Mouse (Mus musculus) limb, embryonic 13.5 days (tissue): ENCODE results near the gene Rps8. TPM values are rescaled to one million over a fixed set of nuclear protein-coding genes. Genes with fewer than 3 reads are reported as not detected.
A peak's percentile ranks its signal among the peaks of the same experiment; 100 is the strongest.

Experiments used
- ATAC-seq: fragments of 200-750 bp; cut with Nextera tagmentation; 2 replicates; pipeline ENCODE4 v1.8.0; 2017; ENCODE audit warnings: low read depth, moderate number of reproducible peaks, moderate TSS enrichment; ENCODE audit not compliant: low FRiP score
- H3K27ac ChIP-seq: fragments of 300-500 bp; sonication (generic); 2 replicates; pipeline ENCODE4 v1.5.1; 2015; ENCODE audit warnings: inconsistent platforms, mild to moderate bottlenecking, moderate library complexity
- H3K27me3 ChIP-seq: fragments of 300-500 bp; sonication (generic); 2 replicates; pipeline ENCODE4 v1.6.1; 2015; ENCODE audit warnings: mild to moderate bottlenecking, inconsistent platforms
- H3K36me3 ChIP-seq: fragments of 300-500 bp; sonication (generic); 2 replicates; pipeline ENCODE4 v1.6.1; 2015; ENCODE audit warnings: inconsistent platforms, mild to moderate bottlenecking, moderate library complexity
- H3K4me1 ChIP-seq: fragments of 300-500 bp; sonication (generic); 2 replicates; pipeline ENCODE4 v1.6.1; 2015; ENCODE audit warnings: inconsistent platforms
- H3K4me2 ChIP-seq: fragments of 300-500 bp; sonication (generic); replicated peaks from 2 replicates; pipeline ENCODE4 v1.6.1; 2015; ENCODE audit warnings: inconsistent platforms, mild to moderate bottlenecking, moderate library complexity
- H3K4me3 ChIP-seq: fragments of 300-500 bp; sonication (generic); 2 replicates; pipeline ENCODE4 v1.5.1; 2015; ENCODE audit warnings: moderate library complexity, mild to moderate bottlenecking, inconsistent platforms
- H3K9ac ChIP-seq: fragments of 300-500 bp; sonication (generic); 2 replicates; pipeline ENCODE4 v1.6.1; 2015; ENCODE audit warnings: mild to moderate bottlenecking, inconsistent platforms
- H3K9me3 ChIP-seq: fragments of 300-500 bp; sonication (generic); 2 replicates; pipeline ENCODE4 v1.6.1; 2016; ENCODE audit warnings: inconsistent platforms
- WGBS: fragments of 180-500 bp; shearing (Covaris S2); methylation state at CpG from one replicate; pipeline ENCODE4 v1.1.7; 2015; 5-methylcytosine and 5-hydroxymethylcytosine counted together
- polyA plus RNA-seq: library from polyadenylated mRNA; unstranded; fragments of >200 nt; fragmentation: Nextera tagmentation; extraction: Ambion mirVana; gene quantifications from 2 replicates; pipeline ENCODE4 v1.2.1, GENCODE M21; 2015

Gene Rps8
- polyA plus RNA-seq, 1 experiment from 2014 or later: 885 TPM

GRCm38 (mm10) chr4:117145248-117145647 is 10.8 kb downstream of the Rps8 start:
- no peaks in the 10 kb centered on the region for H3K9me3 ChIP-seq
- H3K4me1 ChIP-seq: no peaks in the 10 kb centered on the region
- no peak overlapping the region for H3K4me3 ChIP-seq
- no peak overlapping the region for H3K4me2 ChIP-seq
- ATAC-seq: no peak
- 94% methylated on average over 13 of the region's 13 CpGs for WGBS
- no peaks in the 10 kb centered on the region for H3K27me3 ChIP-seq
- H3K36me3 ChIP-seq: peaks cover 21% of the 10 kb centered on the region
- no peak overlapping the region for H3K27ac ChIP-seq
- no peak overlapping the region for H3K9ac ChIP-seq

- no peak overlapping the region for H3K27ac ChIP-seq
- no peak for ATAC-seq
- no peak overlapping the region for H3K4me3 ChIP-seq
- no peak overlapping the region for H3K4me2 ChIP-seq
- no peaks in the 10 kb centered on the region for H3K36me3 ChIP-seq
- no peaks in the 10 kb centered on the region for H3K27me3 ChIP-seq
- no peak overlapping the region for H3K9ac ChIP-seq
- 64% methylated on average over 7 of the region's 7 CpGs for WGBS
- H3K4me1 ChIP-seq: no peaks in the 10 kb centered on the region
- H3K9me3 ChIP-seq: no peaks in the 10 kb centered on the region
Observed at GRCm38 (mm10) chr4:117143023-117143422, 13.0 kb downstream of the Rps8 start.

- no peak overlapping the region for H3K27ac ChIP-seq
- 32% methylated on average over 4 of the region's 4 CpGs for WGBS
- no peaks in the 10 kb centered on the region for H3K9me3 ChIP-seq
- no peak overlapping the region for H3K4me2 ChIP-seq
- H3K9ac ChIP-seq: no peak overlapping the region
- H3K4me3 ChIP-seq: no peak overlapping the region
- H3K4me1 ChIP-seq: no peaks in the 10 kb centered on the region
- H3K36me3 ChIP-seq: no peaks in the 10 kb centered on the region
- no peaks in the 10 kb centered on the region for H3K27me3 ChIP-seq
- ATAC-seq: no peak
Observed at GRCm38 (mm10) chr4:117140613-117141012, 15.4 kb downstream of the Rps8 start.

- H3K36me3 ChIP-seq: no peaks in the 10 kb centered on the region
- ATAC-seq: no peak
- no peak overlapping the region for H3K27ac ChIP-seq
- WGBS: 1% methylated on average over 2 of the region's 2 CpGs
- no peaks in the 10 kb centered on the region for H3K27me3 ChIP-seq
- no peak overlapping the region for H3K4me2 ChIP-seq
- no peak overlapping the region for H3K9ac ChIP-seq
- no peaks in the 10 kb centered on the region for H3K9me3 ChIP-seq
- H3K4me3 ChIP-seq: no peak overlapping the region
- H3K4me1 ChIP-seq: peaks cover 3% of the 10 kb centered on the region
Observed at GRCm38 (mm10) chr4:117139217-117139612, 16.8 kb downstream of the Rps8 start.

GRCm38 (mm10) chr4:117138295-117139216 is 17.5 kb downstream of the Rps8 start:
- Histone ChIP-seq H3K9me3 (no peaks in the 10 kb centered on the region), H3K4me3 (no peak overlapping the region), H3K27me3 (no peaks in the 10 kb centered on the region), H3K9ac (no peak overlapping the region), H3K4me2 (no peak overlapping the region), H3K4me1 (peaks cover 6% of the 10 kb centered on the region), H3K36me3 (no peaks in the 10 kb centered on the region), H3K27ac (no peak overlapping the region)
- ATAC-seq: no peak
- WGBS: 67% methylated on average over 16 of the region's 17 CpGs

- Histone ChIP-seq H3K4me1 (peaks cover 21% of the 10 kb centered on the region), H3K27ac (no peak overlapping the region)
- 23% methylated on average over 8 of the region's 8 CpGs for WGBS
Observed at GRCm38 (mm10) chr4:117136034-117136433, 20.0 kb downstream of the Rps8 start.

GRCm38 (mm10) chr4:117134601-117134995 is 21.4 kb downstream of the Rps8 start:
- Histone ChIP-seq H3K4me3 (no peak overlapping the region), H3K9ac (no peak overlapping the region), H3K36me3 (0 out of 2 replicates have a peak, but pooled peaks cover 3% of the 10 kb centered on the region), H3K4me1 (peaks cover 21% of the 10 kb centered on the region), H3K27ac (no peak overlapping the region), H3K9me3 (no peaks in the 10 kb centered on the region), H3K27me3 (peaks cover 22% of the 10 kb centered on the region), H3K4me2 (peak overlapping the region; percentile 95; the same call in 1 of the 2 replicates)
- 31% methylated on average over 2 of the region's 2 CpGs for WGBS
- ATAC-seq: no peak

More at GRCm38 (mm10) chr4:117136034-117136433, 20.0 kb downstream of the Rps8 start:
- no peaks in the 10 kb centered on the region for H3K9me3 ChIP-seq
- H3K27me3 ChIP-seq: peaks cover 22% of the 10 kb centered on the region
- H3K9ac ChIP-seq: no peak overlapping the region
- ATAC-seq: no peak
- no peak overlapping the region for H3K4me2 ChIP-seq
- H3K4me3 ChIP-seq: no peak overlapping the region
- 0 out of 2 replicates have a peak, but pooled peaks cover 3% of the 10 kb centered on the region for H3K36me3 ChIP-seq

- WGBS: 2% methylated on average over 23 of the region's 48 CpGs
- peak within 1 kb of the TSS; percentile 81 for H3K9ac ChIP-seq
- peaks cover 22% of the 10 kb centered on the region for H3K27me3 ChIP-seq
- peaks cover 6% of the 10 kb centered on the region; the same call in 1 of the 2 replicates for H3K36me3 ChIP-seq
- peak within 1 kb of the TSS; percentile 82 for H3K4me3 ChIP-seq
- peak; percentile 89 for ATAC-seq
- no peaks in the 10 kb centered on the region for H3K9me3 ChIP-seq
- H3K27ac ChIP-seq: no peak within 1 kb of the TSS
- peak within 1 kb of the TSS; percentile 95 for H3K4me2 ChIP-seq
- H3K4me1 ChIP-seq: peaks cover 21% of the 10 kb centered on the region
Observed at GRCm38 (mm10) chr4:117133817-117134600, 22.0 kb downstream of the Rps8 start, which contains the start of gene Plk3. Plk3 (minus strand) TSS chr4:117133963.

GRCm38 (mm10) chr4:117133366-117133796 is 22.7 kb downstream of the Rps8 start:
- Histone ChIP-seq H3K9me3 (no peaks in the 10 kb centered on the region), H3K4me3 (peak overlapping the region; percentile 82), H3K36me3 (peaks cover 12% of the 10 kb centered on the region), H3K4me2 (peak overlapping the region; percentile 95), H3K27me3 (peaks cover 22% of the 10 kb centered on the region), H3K9ac (peak overlapping the region; percentile 81), H3K4me1 (peaks cover 21% of the 10 kb centered on the region), H3K27ac (no peak overlapping the region)
- under 1% methylated on average over 37 of the region's 42 CpGs for WGBS
- no peak for ATAC-seq

GRCm38 (mm10) chr4:117132794-117133143 is 23.3 kb downstream of the Rps8 start:
- Histone ChIP-seq H3K4me3 (peak overlapping the region; percentile 82), H3K9ac (peak overlapping the region; percentile 81), H3K9me3 (no peaks in the 10 kb centered on the region), H3K4me2 (peak overlapping the region; percentile 95), H3K27me3 (peaks cover 22% of the 10 kb centered on the region), H3K36me3 (peaks cover 18% of the 10 kb centered on the region), H3K27ac (no peak overlapping the region), H3K4me1 (peaks cover 21% of the 10 kb centered on the region)
- ATAC-seq: no peak
- 14% methylated on average over 11 of the region's 11 CpGs for WGBS

- Histone ChIP-seq H3K36me3 (peaks cover 18% of the 10 kb centered on the region), H3K9ac (peak overlapping the region; percentile 31; the same call in 1 of the 2 replicates), H3K9me3 (no peaks in the 10 kb centered on the region), H3K4me2 (peak overlapping the region; percentile 95), H3K4me1 (peaks cover 21% of the 10 kb centered on the region), H3K27ac (no peak overlapping the region), H3K27me3 (peaks cover 22% of the 10 kb centered on the region), H3K4me3 (peak overlapping the region; percentile 82)
- peak; percentile 12; the same call in 1 of the 2 replicates for ATAC-seq
- 26% methylated on average over 7 of the region's 7 CpGs for WGBS
Observed at GRCm38 (mm10) chr4:117131890-117132793, 23.9 kb downstream of the Rps8 start.
